In the genomic region with DNA sequence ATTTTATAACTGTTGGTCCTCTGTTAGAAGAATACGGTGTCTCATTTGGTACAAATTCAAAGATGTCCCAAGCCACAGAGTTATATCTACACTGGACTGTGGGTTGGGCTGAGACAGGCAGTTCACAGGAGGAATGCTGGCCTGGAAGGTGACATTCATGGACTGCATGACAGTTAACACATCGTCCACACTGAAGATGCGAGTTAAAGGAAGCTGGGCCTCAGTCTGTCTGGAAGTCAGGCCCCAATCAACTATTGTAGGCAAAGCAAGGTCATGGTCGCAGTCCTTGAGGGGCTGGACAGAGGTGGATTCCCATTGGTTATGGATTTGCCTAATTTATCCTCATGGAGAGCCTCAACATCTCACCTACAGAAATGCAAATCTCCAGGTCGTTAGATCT, we compare ENCODE assay signal across 22 mouse cellular contexts.
A peak's percentile ranks its signal among the peaks of the same experiment; 100 is the strongest.
DNase-seq lines count a peak whose midpoint lies in the region; TF ChIP-seq lines count a peak whose summit lies in the region.
"Had no signal": no experiment of that assay in that cellular context is flagged by ENCODE, and none has a peak within 500 bp of the region (broad histone marks: within the 10 kb centered on the region; RNA-seq: fewer than 3 reads in every experiment).

No protein-coding gene starts in this region.

- H3K36me3 ChIP-seq in heart, embryonic 10.5 days: no peaks in the 10 kb centered on the region
- no peaks in the 10 kb centered on the region for H3K36me3 ChIP-seq in ES-Bruce4 (ENCODE audit: control insufficient read depth, insufficient read depth, low read length, poor library complexity, severe bottlenecking)
- no peaks in the 10 kb centered on the region for H3K36me3 ChIP-seq in ES-E14 (ENCODE audit: control insufficient read depth, insufficient read depth, low read length, poor library complexity, severe bottlenecking)
- H3K36me3 ChIP-seq: embryonic facial prominence, embryonic 10.5 days; embryonic facial prominence, embryonic 12.5 days; forebrain, embryonic 15.5 days had no signal

- peak; percentile 58 for DNase-seq in heart, adult 11 months
- no peak for DNase-seq in heart, embryonic 10.5 days (ENCODE audit: low spot score)
- DNase-seq in ES-E14 (ENCODE audit: low read depth, low spot score) (no peak), ZHBTc4 (ENCODE audit: low read depth, low spot score) (peak; percentile 62)
- no peak for DNase-seq in heart, adult 18-20 months
- DNase-seq in c-Kit-positive CD71-positive TER-119-positive erythroid progenitor cells, embryonic 14.5 days (ENCODE audit: low spot score): no peak
- DNase-seq: adrenal gland, adult 2 months; adrenal gland, postnatal 10 days; adrenal gland, postnatal 25 days; B cell, adult 2 months; cerebellum, adult 11-12 months; cerebellum, adult 2 months; cerebellum, adult 9-10 months; cerebellum, postnatal 10 days; cerebellum, postnatal 25 days; forebrain, postnatal 0 days had no signal

- no peak for TF ChIP-seq CTCF in ES-Bruce4 (IDR thresholded peaks at IDR 0.05; ENCODE audit: low read depth, low read length)

- H3K27me3 ChIP-seq in heart, embryonic 10.5 days (ENCODE audit: insufficient read depth, poor library complexity, severe bottlenecking): no peaks in the 10 kb centered on the region; the same call in 1 of the 2 replicates
- no peaks in the 10 kb centered on the region; the same call in 1 of the 2 replicates for H3K27me3 ChIP-seq in ES-Bruce4 (ENCODE audit: control insufficient read depth, insufficient read depth, low read length, poor library complexity, severe bottlenecking)
- H3K27me3 ChIP-seq: CH12.LX; embryonic facial prominence, embryonic 12.5 days; forebrain, embryonic 13.5 days; forebrain, embryonic 15.5 days had no signal

- no peak overlapping the region for H3K4me3 ChIP-seq in heart, embryonic 10.5 days
- no peak overlapping the region for H3K4me3 ChIP-seq in ES-Bruce4 (ENCODE audit: low read depth, low read length)
- H3K4me3 ChIP-seq in ES-E14 (ENCODE audit: insufficient read depth in 1 of 2, low read depth in 1 of 2, low read length in 2 of 2, poor library complexity in 1 of 2, severe bottlenecking in 1 of 2): no peak overlapping the region
- H3K4me3 ChIP-seq: embryonic facial prominence, embryonic 10.5 days; embryonic facial prominence, embryonic 12.5 days; forebrain, embryonic 13.5 days; forebrain, embryonic 15.5 days had no signal

- H3K9ac ChIP-seq in ES-Bruce4 (ENCODE audit: low read depth, poor library complexity, severe bottlenecking): no peak overlapping the region
- H3K9ac ChIP-seq in ES-E14 (ENCODE audit: insufficient read depth, low read depth, low read length, poor library complexity, severe bottlenecking): no peak overlapping the region
- H3K9ac ChIP-seq: embryonic facial prominence, embryonic 12.5 days; forebrain, embryonic 13.5 days; forebrain, embryonic 15.5 days; forebrain, postnatal 0 days had no signal

- no peak overlapping the region for H3K27ac ChIP-seq in heart, embryonic 10.5 days
- peak overlapping the region; percentile 46; the same call in 1 of the 2 replicates for H3K27ac ChIP-seq in ES-Bruce4 (ENCODE audit: insufficient read depth, low read length)
- H3K27ac ChIP-seq in ES-E14 (ENCODE audit: insufficient read depth, low read depth, low read length, poor library complexity, severe bottlenecking): peak overlapping the region; percentile 60; the same call in 1 of the 2 replicates
- H3K27ac ChIP-seq: embryonic facial prominence, embryonic 10.5 days; embryonic facial prominence, embryonic 12.5 days; forebrain, embryonic 13.5 days; forebrain, embryonic 15.5 days had no signal

- H3K9me3 ChIP-seq in heart, embryonic 10.5 days: no peaks in the 10 kb centered on the region
- H3K9me3 ChIP-seq in ES-Bruce4 (replicated peaks; ENCODE audit: control insufficient read depth, insufficient read depth, low read length, poor library complexity, severe bottlenecking) (peaks cover 5% of the 10 kb centered on the region; the same call in 1 of the 2 replicates), ES-E14 (ENCODE audit: control insufficient read depth, insufficient read depth, low read depth, low read length) (no peaks in the 10 kb centered on the region)
- H3K9me3 ChIP-seq: embryonic facial prominence, embryonic 10.5 days; embryonic facial prominence, embryonic 12.5 days; forebrain, embryonic 13.5 days; forebrain, embryonic 15.5 days had no signal

- H3K4me1 ChIP-seq in heart, embryonic 10.5 days: peaks cover 10% of the 10 kb centered on the region; the same call in 1 of the 2 replicates
- H3K4me1 ChIP-seq in ES-Bruce4 (ENCODE audit: control insufficient read depth, insufficient read depth, low read length) (peaks cover 5% of the 10 kb centered on the region), ES-E14 (ENCODE audit: control insufficient read depth in 2 of 2, insufficient read depth in 2 of 2, low read length in 2 of 2, poor library complexity in 1 of 2) (peaks cover 4 to 9% of the 10 kb centered on the region in 2 experiments; a peak in 2 of 4 replicates)
- H3K4me1 ChIP-seq: forebrain, embryonic 13.5 days had no signal

- no peak for TF ChIP-seq POLR2A in ES-Bruce4 (IDR thresholded peaks at IDR 0.05; ENCODE audit: insufficient read depth, low read length)

- peak; percentile 71 for TF ChIP-seq EP300 in ES-Bruce4 (IDR thresholded peaks at IDR 0.05; ENCODE audit: insufficient read depth, low read depth, low read length)

- 59% methylated on average over 5 of the region's 5 CpGs for WGBS in heart, embryonic 10.5 days

- in situ Hi-C loops in ES-E14 (cut with MboI; ENCODE audit: low sequenced_read_pairs in 2 of 2, unreplicated experiment in 2 of 2): no loop called here

TF ChIP-seq in ES-E14, 5 proteins besides CTCF, POLR2A, EP300 and RAD21:
- TF ChIP-seq CHD2 (IDR thresholded peaks at IDR 0.05; ENCODE audit: low read depth, low read length) (no peak), ZC3H11A (IDR thresholded peaks at IDR 0.05; ENCODE audit: borderline replicate concordance, low read depth, low read length) (no peak), HCFC1 (IDR thresholded peaks at IDR 0.05; ENCODE audit: borderline replicate concordance, insufficient read depth, low read length) (no peak), ZNF384 (IDR thresholded peaks at IDR 0.05; ENCODE audit: low read depth, low read length) (no peak), MAFK (IDR thresholded peaks at IDR 0.05; ENCODE audit: insufficient read depth, low read depth, low read length) (no peak)

Comparison
In these comparisons a context has a peak if more than half of its experiments do, and no peak if none do; other contexts are left out.
1. DNase-seq: peak in heart, adult 11 months (single experiment) and ZHBTc4 (single experiment); none in heart, embryonic 10.5 days (single experiment), ES-E14 (single experiment), heart, adult 18-20 months (0 of 2) and c-Kit-positive CD71-positive TER-119-positive erythroid progenitor cells, embryonic 14.5 days (single experiment).